Mouse (Mus musculus): Measurements from ENCODE around the gene Psors1c2.

Gene Psors1c2

GRCm38 (mm10) chr17:35524354-35524753 is 8.6 kb upstream of the Psors1c2 start:
- no peak for DNase-seq

GRCm38 (mm10) chr17:35526644-35527043 is 6.4 kb upstream of the Psors1c2 start:
- DNase-seq: no peak

- no peak for DNase-seq
Observed at GRCm38 (mm10) chr17:35532360-35532759, 641 bp upstream of the Psors1c2 start.

- DNase-seq: peak; percentile 73
Observed at GRCm38 (mm10) chr17:35534343-35534742, 1.3 kb downstream of the Psors1c2 start.

DNA sequence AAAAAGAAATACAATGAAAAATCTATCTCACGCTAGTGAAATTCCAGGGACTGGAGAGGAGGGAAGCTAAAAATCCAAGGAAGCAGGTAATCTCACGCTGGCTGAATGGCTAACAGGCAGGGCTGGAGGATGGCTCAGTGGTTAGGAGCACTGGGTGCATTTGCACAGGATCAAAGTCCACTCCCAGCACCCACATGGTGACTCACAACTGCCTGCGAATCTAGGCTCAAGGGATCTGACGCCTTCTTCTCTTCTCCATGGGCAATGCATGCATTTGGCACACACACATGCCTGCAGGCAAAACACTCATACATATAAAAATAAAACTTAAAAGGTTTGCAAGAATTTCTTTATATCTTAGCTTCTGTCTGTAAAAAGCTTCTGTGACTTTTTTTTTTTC is 4.4 kb downstream of the Psors1c2 start:
- DNase-seq: no peak

GRCm38 (mm10) chr17:35538476-35538875 is 5.5 kb downstream of the Psors1c2 start:
- DNase-seq: no peak

GRCm38 (mm10) chr17:35539540-35539939 is 6.5 kb downstream of the Psors1c2 start:
- no peak for DNase-seq

- no peak for DNase-seq
Observed at GRCm38 (mm10) chr17:35542761-35543411, 9.9 kb downstream of the Psors1c2 start.

GRCm38 (mm10) chr17:35543412-35543861 is 10.4 kb downstream of the Psors1c2 start:
- DNase-seq: no peak

GRCm38 (mm10) chr17:35544001-35544400 is 11.0 kb downstream of the Psors1c2 start:
- no peak for DNase-seq

GRCm38 (mm10) chr17:35544680-35545079 is 11.7 kb downstream of the Psors1c2 start:
- DNase-seq: peak; percentile 47

DNA sequence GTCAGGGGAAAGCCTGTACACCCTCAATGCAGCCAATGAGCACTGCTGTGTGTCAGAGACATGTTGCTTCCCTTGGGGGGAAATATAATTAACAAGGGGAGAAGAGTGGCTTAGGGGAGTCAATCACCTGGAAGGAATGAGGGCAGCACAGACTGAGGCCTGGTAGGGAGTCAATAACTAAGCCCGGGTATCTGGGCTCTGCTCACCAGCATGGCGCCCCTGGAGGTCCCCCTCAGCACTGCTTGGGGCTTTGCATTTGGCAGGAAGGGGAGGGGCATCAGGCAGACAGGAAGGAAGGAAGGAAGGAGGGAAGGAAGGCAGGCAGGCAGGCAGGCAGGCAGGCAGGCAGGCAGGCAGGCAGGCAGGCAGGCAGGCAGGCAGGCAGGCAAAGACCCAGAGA is 14.5 kb downstream of the Psors1c2 start:
- no peak for DNase-seq

DNA sequence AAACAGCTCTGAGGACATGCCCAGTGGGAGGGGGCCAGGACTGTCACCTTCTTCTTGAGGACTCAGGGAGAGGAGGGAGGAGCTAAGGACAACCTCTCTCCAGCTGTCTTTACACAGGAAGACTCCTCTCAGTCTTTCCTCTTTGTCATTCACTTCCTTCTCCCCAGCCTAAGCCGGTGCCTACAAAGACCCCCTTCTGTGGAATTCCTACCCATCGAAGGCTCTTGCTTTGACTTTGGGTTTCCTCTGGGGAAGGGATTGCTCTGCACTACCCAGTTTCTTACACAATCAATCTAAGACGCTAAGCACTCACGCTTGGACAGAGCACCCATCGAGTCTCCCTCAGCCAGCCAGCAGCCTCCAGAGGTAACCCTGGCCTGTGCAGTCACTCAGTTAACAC is 15.6 kb downstream of the Psors1c2 start:
- no peak for DNase-seq

DNA sequence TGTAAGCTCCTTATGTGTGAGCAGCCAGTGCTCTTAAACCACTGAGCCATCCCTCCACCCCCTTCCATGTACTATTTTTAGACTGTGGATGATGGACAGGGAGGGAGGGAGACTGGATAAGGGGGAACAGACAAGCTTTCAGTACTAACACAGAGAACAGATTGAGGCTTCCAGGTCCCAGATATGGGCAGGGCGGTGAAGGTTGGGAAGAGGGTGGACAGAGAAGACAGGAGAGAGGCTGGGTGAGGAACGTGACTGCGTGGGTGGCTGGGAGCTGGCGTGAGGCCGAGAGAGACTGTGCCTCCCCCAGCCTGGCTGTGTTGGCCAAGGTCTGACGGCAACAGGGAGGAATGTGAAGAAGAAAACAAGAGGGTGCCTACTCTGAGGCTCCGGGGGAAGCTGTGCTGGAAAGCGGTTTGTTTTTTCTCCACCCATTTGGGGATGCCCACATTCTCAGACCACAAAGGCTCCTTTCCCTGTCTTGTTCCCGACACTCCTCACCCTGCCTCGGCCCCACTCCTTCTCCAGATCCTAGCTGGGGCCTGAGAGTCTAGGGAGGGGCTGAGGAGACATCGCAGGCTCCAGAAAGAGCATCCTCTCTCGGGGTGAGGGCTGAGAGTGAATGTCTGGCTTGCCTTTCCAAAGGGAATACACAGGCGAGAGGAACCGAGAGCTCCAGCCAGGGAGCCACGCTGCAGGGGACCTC is 16.6 kb downstream of the Psors1c2 start:
- peak; percentile 77 for DNase-seq

DNA sequence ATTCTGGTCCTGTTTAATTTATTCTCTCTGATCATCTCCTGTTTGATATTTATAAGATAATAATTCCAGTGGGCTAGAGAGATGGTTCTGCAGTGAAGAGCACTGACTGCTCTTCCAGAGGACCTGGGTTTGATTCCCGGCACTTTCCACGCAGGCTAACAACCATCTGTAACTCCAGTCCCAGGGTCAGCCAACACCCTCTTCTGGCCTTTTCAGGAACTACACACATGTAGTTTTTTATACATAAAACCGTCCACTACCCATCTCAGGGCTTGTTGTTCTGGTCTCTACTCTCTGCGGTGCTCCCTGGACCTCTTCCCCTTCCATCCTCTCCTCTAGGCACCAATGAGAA is 17.1 kb downstream of the Psors1c2 start:
- DNase-seq: no peak

GRCm38 (mm10) chr17:35550871-35551270 is 17.9 kb downstream of the Psors1c2 start:
- no peak for DNase-seq

- no peak for DNase-seq
Observed at GRCm38 (mm10) chr17:35551881-35552414, 18.9 kb downstream of the Psors1c2 start, which contains the start of gene Cdsn. Gene Cdsn, plus strand, starts transcription at chr17:35552128.

DNA sequence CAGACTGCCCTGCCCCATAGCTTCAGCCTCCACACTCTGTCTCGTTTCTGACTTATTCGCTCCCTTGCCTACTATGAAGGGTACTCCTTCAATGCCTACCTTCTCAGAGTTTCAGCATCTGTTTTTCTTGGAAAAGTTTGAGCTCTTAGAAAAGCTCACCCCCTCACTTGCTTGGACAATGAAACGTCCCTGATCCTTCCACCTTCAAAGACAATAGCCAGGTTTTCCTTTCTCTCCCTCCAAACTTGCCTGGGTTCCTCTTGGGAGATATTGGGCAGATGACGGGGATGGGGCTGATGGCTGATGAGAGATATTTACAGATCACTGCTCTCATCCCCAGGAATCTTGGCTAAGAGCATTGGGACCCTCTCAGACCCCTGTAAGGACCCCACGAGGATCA is 21.3 kb downstream of the Psors1c2 start:
- DNase-seq: no peak

DNA sequence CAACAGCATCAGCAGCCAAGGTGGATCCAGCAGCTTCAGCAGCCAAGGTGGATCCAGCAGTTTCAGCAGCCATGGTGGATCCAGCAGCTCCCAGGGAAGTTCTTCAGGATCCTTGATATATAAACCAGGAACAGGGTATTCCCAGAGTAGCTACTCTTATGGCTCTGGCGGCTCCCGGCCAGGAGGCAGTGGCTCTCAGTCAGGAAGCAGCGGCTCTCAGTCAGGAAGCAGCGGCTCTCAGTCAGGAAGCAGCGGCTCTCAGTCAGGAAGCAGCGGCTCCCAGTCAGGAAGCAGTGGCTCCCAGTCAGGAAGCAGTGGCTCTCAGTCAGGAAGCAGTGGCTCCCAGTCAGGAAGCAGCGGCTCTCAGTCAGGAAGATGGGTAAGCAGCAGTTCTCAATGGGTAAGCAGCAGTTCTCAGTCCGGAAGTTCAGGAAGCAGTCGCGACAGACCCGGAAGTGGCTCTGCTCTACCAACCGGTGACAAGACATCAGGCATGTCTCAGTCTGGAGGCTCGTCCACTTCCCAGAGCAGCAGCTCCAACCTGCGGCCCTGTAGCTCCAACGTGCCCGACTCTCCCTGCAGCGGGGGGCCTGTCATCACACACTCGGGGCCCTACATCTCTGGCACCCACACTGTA is 21.9 kb downstream of the Psors1c2 start:
- DNase-seq: no peak

- no peak for DNase-seq
Observed at GRCm38 (mm10) chr17:35556186-35556765, 23.3 kb downstream of the Psors1c2 start.

- no peak for DNase-seq
Observed at GRCm38 (mm10) chr17:35556812-35557211, 23.8 kb downstream of the Psors1c2 start.

- DNase-seq: no peak
Observed at GRCm38 (mm10) chr17:35557351-35557750, 24.4 kb downstream of the Psors1c2 start.

DNA sequence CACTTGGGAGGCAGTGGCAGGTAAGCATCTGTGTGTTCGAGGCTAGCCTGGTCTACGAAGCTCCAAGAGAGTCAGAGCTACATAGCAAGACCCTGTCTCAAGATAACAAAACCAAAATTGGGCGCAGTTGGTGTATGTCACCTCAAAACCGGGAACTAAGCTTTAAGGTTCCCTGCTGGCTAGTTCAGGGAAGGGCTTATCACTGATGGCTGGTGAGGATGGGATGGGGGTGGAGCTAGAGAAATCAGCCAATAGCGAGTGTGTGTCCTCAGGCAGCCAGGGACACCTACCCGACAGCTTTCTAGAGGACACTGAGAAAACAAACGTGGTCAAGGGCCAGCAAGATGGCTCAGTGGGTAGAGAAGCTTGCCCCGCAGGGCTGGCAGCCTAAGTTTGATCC is 25.2 kb downstream of the Psors1c2 start:
- DNase-seq: no peak
